Mouse (Mus musculus) liver, embryonic 12.5 days (tissue): ENCODE measurements at regions not wholly inside any gene's neighbourhood (a gene's known extent, or its start where the extent isn't known, plus 50 kb on each side); places are given as distances from the start of the nearest gene placed in this dataset.

Experiments used
- ATAC-seq: fragments of 200-750 bp; cut with Nextera tagmentation; 2 replicates; pipeline ENCODE4 v1.8.0; 2017; ENCODE audit warnings: moderate number of reproducible peaks, mild to moderate bottlenecking, moderate library complexity
- H3K27ac ChIP-seq: fragments of 300-500 bp; sonication (generic); 2 replicates; pipeline ENCODE4 v1.5.1; 2016; ENCODE audit warnings: mild to moderate bottlenecking
- H3K27me3 ChIP-seq: fragments of 300-500 bp; sonication (generic); replicated peaks from 2 replicates; pipeline ENCODE4 v1.6.1; 2016; ENCODE audit warnings: mild to moderate bottlenecking, moderate library complexity
- H3K36me3 ChIP-seq: fragments of 300-500 bp; sonication (generic); 2 replicates; pipeline ENCODE4 v1.6.1; 2016; ENCODE audit warnings: mild to moderate bottlenecking, moderate library complexity
- H3K4me1 ChIP-seq: fragments of 300-500 bp; sonication (generic); 2 replicates; pipeline ENCODE4 v1.6.1; 2016
- H3K4me2 ChIP-seq: fragments of 300-500 bp; sonication (generic); 2 replicates; pipeline ENCODE4 v1.6.1; 2016; ENCODE audit warnings: mild to moderate bottlenecking, moderate library complexity
- H3K4me3 ChIP-seq: fragments of 300-500 bp; sonication (generic); 2 replicates; pipeline ENCODE4 v1.5.1; 2016; ENCODE audit warnings: mild to moderate bottlenecking, moderate library complexity
- H3K9ac ChIP-seq: fragments of 300-500 bp; sonication (generic); 2 replicates; pipeline ENCODE4 v1.6.1; 2016; ENCODE audit warnings: mild to moderate bottlenecking, moderate library complexity
- H3K9me3 ChIP-seq: fragments of 300-500 bp; sonication (generic); replicated peaks from 2 replicates; pipeline ENCODE4 v1.6.1; 2016; ENCODE audit warnings: mild to moderate bottlenecking, moderate library complexity
- WGBS: fragments of 180-500 bp; shearing (Covaris S2); methylation state at CpG from one replicate; pipeline ENCODE4 v1.1.7; 2016; ENCODE audit not compliant: insufficient replicate concordance; 5-methylcytosine and 5-hydroxymethylcytosine counted together

GRCm38 (mm10) chr14:15061966-15062860 lies 259.0 kb downstream of the Nek10 start:
- 35% methylated on average over 5 of the region's 5 CpGs for WGBS
- Histone ChIP-seq H3K4me3 (no peak overlapping the region), H3K4me1 (no peaks in the 10 kb centered on the region), H3K36me3 (no peaks in the 10 kb centered on the region), H3K27me3 (no peaks in the 10 kb centered on the region), H3K4me2 (no peak overlapping the region), H3K27ac (no peak overlapping the region), H3K9me3 (no peaks in the 10 kb centered on the region), H3K9ac (no peak overlapping the region)
- ATAC-seq, result 0 out of 2 replicates have a peak, but pooled peaks have one; percentile 21

- H3K4me2 ChIP-seq, result no peak overlapping the region
- no peaks in the 10 kb centered on the region for H3K27me3 ChIP-seq
- H3K9ac ChIP-seq, result no peak overlapping the region
- no peak overlapping the region for H3K4me3 ChIP-seq
- ATAC-seq, result 0 out of 2 replicates have a peak, but pooled peaks have one; percentile 47
- no peak overlapping the region for H3K27ac ChIP-seq
- H3K4me1 ChIP-seq, result no peaks in the 10 kb centered on the region
- no peaks in the 10 kb centered on the region for H3K9me3 ChIP-seq
- WGBS, result 26% methylated on average over 4 of the region's 4 CpGs
- H3K36me3 ChIP-seq, result no peaks in the 10 kb centered on the region
Observed at GRCm38 (mm10) chr14:15062861-15063418, 259.7 kb downstream of the Nek10 start.

- 53% methylated on average over 5 of the region's 5 CpGs for WGBS
- Histone ChIP-seq H3K4me1 (no peaks in the 10 kb centered on the region), H3K36me3 (no peaks in the 10 kb centered on the region), H3K27ac (no peak overlapping the region), H3K27me3 (no peaks in the 10 kb centered on the region), H3K4me2 (no peak overlapping the region), H3K9me3 (no peaks in the 10 kb centered on the region), H3K4me3 (no peak overlapping the region), H3K9ac (no peak overlapping the region)
- ATAC-seq, result no peak
Observed at GRCm38 (mm10) chr14:15064991-15065525, 261.8 kb downstream of the Nek10 start.

- Histone ChIP-seq H3K4me1 (no peaks in the 10 kb centered on the region), H3K36me3 (no peaks in the 10 kb centered on the region), H3K27ac (no peak overlapping the region), H3K4me2 (no peak overlapping the region), H3K4me3 (no peak overlapping the region), H3K9ac (no peak overlapping the region), H3K9me3 (no peaks in the 10 kb centered on the region), H3K27me3 (no peaks in the 10 kb centered on the region)
- WGBS, result 36% methylated on average over 3 of the region's 3 CpGs
- ATAC-seq, result no peak
Observed at GRCm38 (mm10) chr14:15075877-15076276, 272.7 kb downstream of the Nek10 start.

GRCm38 (mm10) chr14:15082889-15083288 lies 279.7 kb downstream of the Nek10 start:
- WGBS, result 57% methylated on average over 2 of the region's 2 CpGs
- Histone ChIP-seq H3K27ac (no peak overlapping the region), H3K9me3 (no peaks in the 10 kb centered on the region), H3K4me3 (no peak overlapping the region), H3K9ac (no peak overlapping the region), H3K27me3 (no peaks in the 10 kb centered on the region), H3K4me1 (no peaks in the 10 kb centered on the region), H3K4me2 (no peak overlapping the region), H3K36me3 (no peaks in the 10 kb centered on the region)
- no peak for ATAC-seq

- H3K27ac ChIP-seq, result no peak overlapping the region
- ATAC-seq, result no peak
- no peak overlapping the region for H3K9ac ChIP-seq
- H3K27me3 ChIP-seq, result no peaks in the 10 kb centered on the region
- no peaks in the 10 kb centered on the region for H3K4me1 ChIP-seq
- H3K36me3 ChIP-seq, result no peaks in the 10 kb centered on the region
- H3K4me2 ChIP-seq, result no peak overlapping the region
- 14% methylated on average over 1 of the region's 1 CpGs for WGBS
- H3K4me3 ChIP-seq, result no peak overlapping the region
- no peaks in the 10 kb centered on the region for H3K9me3 ChIP-seq
Observed at GRCm38 (mm10) chr14:15083812-15084211, 280.6 kb downstream of the Nek10 start.

- Histone ChIP-seq H3K27ac (no peak overlapping the region), H3K9ac (no peak overlapping the region), H3K27me3 (no peaks in the 10 kb centered on the region), H3K9me3 (no peaks in the 10 kb centered on the region), H3K36me3 (no peaks in the 10 kb centered on the region), H3K4me2 (no peak overlapping the region), H3K4me3 (no peak overlapping the region), H3K4me1 (no peaks in the 10 kb centered on the region)
- WGBS, result 61% methylated on average over 5 of the region's 5 CpGs
- no peak for ATAC-seq
Observed at GRCm38 (mm10) chr14:15087061-15087460, 283.8 kb downstream of the Nek10 start.

- H3K9me3 ChIP-seq, result no peaks in the 10 kb centered on the region
- ATAC-seq, result no peak
- no peaks in the 10 kb centered on the region for H3K36me3 ChIP-seq
- H3K4me2 ChIP-seq, result no peak overlapping the region
- H3K4me3 ChIP-seq, result no peak overlapping the region
- H3K27ac ChIP-seq, result no peak overlapping the region
- no peaks in the 10 kb centered on the region for H3K4me1 ChIP-seq
- 25% methylated on average over 1 of the region's 1 CpGs for WGBS
- H3K9ac ChIP-seq, result no peak overlapping the region
- no peaks in the 10 kb centered on the region for H3K27me3 ChIP-seq
Observed at GRCm38 (mm10) chr14:15096865-15097264, 293.6 kb downstream of the Nek10 start.

GRCm38 (mm10) chr14:15099909-15100308 lies 296.7 kb downstream of the Nek10 start:
- Histone ChIP-seq H3K9ac (no peak overlapping the region), H3K36me3 (no peaks in the 10 kb centered on the region), H3K9me3 (no peaks in the 10 kb centered on the region)

GRCm38 (mm10) chr14:15107795-15108321 lies 304.6 kb downstream of the Nek10 start:
- Histone ChIP-seq H3K36me3 (no peaks in the 10 kb centered on the region), H3K9ac (no peak overlapping the region), H3K9me3 (no peaks in the 10 kb centered on the region), H3K27ac (no peak overlapping the region), H3K4me2 (no peak overlapping the region), H3K4me1 (no peaks in the 10 kb centered on the region), H3K4me3 (no peak overlapping the region), H3K27me3 (no peaks in the 10 kb centered on the region)
- WGBS, result 55% methylated on average over 2 of the region's 2 CpGs
- no peak for ATAC-seq

More at GRCm38 (mm10) chr14:15099909-15100308, 296.7 kb downstream of the Nek10 start:
- Histone ChIP-seq H3K4me1 (no peaks in the 10 kb centered on the region), H3K4me3 (no peak overlapping the region), H3K4me2 (no peak overlapping the region), H3K27me3 (no peaks in the 10 kb centered on the region), H3K27ac (no peak overlapping the region)
- no peak for ATAC-seq

- Histone ChIP-seq H3K36me3 (no peaks in the 10 kb centered on the region), H3K4me3 (no peak overlapping the region), H3K27me3 (no peaks in the 10 kb centered on the region), H3K4me1 (no peaks in the 10 kb centered on the region), H3K9ac (no peak overlapping the region), H3K4me2 (no peak overlapping the region), H3K27ac (no peak overlapping the region), H3K9me3 (no peaks in the 10 kb centered on the region)
- ATAC-seq, result no peak
- 25% methylated on average over 2 of the region's 2 CpGs for WGBS
Observed at GRCm38 (mm10) chr14:15119745-15120144, 316.5 kb downstream of the Nek10 start.

- H3K4me2 ChIP-seq, result no peak overlapping the region
- no peaks in the 10 kb centered on the region for H3K4me1 ChIP-seq
- no peak overlapping the region for H3K9ac ChIP-seq
- H3K27me3 ChIP-seq, result no peaks in the 10 kb centered on the region
- ATAC-seq, result no peak
- H3K36me3 ChIP-seq, result no peaks in the 10 kb centered on the region
- H3K27ac ChIP-seq, result no peak overlapping the region
- H3K9me3 ChIP-seq, result no peaks in the 10 kb centered on the region
- H3K4me3 ChIP-seq, result no peak overlapping the region
- WGBS, result 53% methylated on average over 3 of the region's 3 CpGs
Observed at GRCm38 (mm10) chr14:15128157-15128556, 310.6 kb downstream of the Lrrc3b start.
